ENCODE assay signal across 21 mouse cellular contexts in the genomic region with DNA sequence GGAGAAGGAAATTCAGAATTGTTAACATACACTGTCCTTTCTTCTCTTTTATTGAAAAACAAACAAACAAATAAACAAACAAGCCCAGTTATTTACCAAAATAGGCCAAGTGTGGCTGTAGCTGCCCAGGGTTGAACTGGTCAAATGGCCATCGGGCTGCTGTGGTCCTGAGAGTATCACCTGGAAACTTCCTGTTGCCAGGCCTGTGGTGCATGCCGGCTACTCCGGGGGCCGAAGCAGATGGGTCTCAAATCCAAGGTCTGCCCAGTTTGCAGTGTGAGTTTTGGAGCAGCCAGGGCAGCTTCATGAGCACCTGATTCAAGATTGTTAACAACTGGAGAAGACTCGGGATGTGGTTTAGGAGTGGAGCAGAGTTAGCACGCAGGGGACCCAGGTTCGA. TPM values are rescaled to one million over a fixed set of nuclear protein-coding genes. Genes with fewer than 3 reads are reported as not detected.
DNase-seq lines count a peak whose midpoint lies in the region; ATAC-seq and TF ChIP-seq lines count a peak whose summit lies in the region.
"Had no signal": no experiment of that assay in that cellular context is flagged by ENCODE, and none has a peak within 500 bp of the region (broad histone marks: within the 10 kb centered on the region; RNA-seq: fewer than 3 reads in every experiment).

No protein-coding gene starts in this region.

- ATAC-seq in midbrain, embryonic 11.5 days (ENCODE audit: low FRiP score) = no peak
- ATAC-seq in midbrain, postnatal 0 days (ENCODE audit: low FRiP score) = no peak
- ATAC-seq: activated CD4-positive, CD25-positive, alpha-beta regulatory T cell, adult 4 months; CD4-positive, CD25-positive, alpha-beta regulatory T cell, adult 4 months; Patski had no signal

- H3K4me2 ChIP-seq in midbrain, embryonic 11.5 days = no peak overlapping the region
- H3K4me2 ChIP-seq in midbrain, postnatal 0 days (ENCODE audit: low read depth, low read length, poor library complexity, severe bottlenecking) = no peak overlapping the region

- peak; percentile 79 for DNase-seq in heart, adult 11 months
- DNase-seq in heart, adult 18-20 months = no peak
- peak; percentile 54 for DNase-seq in midbrain, embryonic 11.5 days (ENCODE audit: low spot score, missing footprints)
- no peak for DNase-seq in midbrain, postnatal 0 days (ENCODE audit: low spot score)
- DNase-seq: adrenal gland, adult 2 months; adrenal gland, adult 8-10 months; adrenal gland, postnatal 25 days; B cell, adult 2 months; cerebellum, adult 11 months; cerebellum, adult 11-12 months; cerebellum, adult 18-20 months had no signal

- no peaks in the 10 kb centered on the region for H3K4me1 ChIP-seq in midbrain, embryonic 11.5 days (ENCODE audit: control insufficient read depth, insufficient read depth, low read length)
- H3K4me1 ChIP-seq in midbrain, postnatal 0 days (ENCODE audit: insufficient read depth, low read length) = no peaks in the 10 kb centered on the region

- no peak for TF ChIP-seq CTCF in midbrain, postnatal 0 days (IDR thresholded peaks at IDR 0.05)

- H3K9me3 ChIP-seq in midbrain, embryonic 11.5 days (ENCODE audit: control insufficient read depth, low read length) = no peaks in the 10 kb centered on the region
- H3K9me3 ChIP-seq in midbrain, postnatal 0 days (ENCODE audit: low read length) = no peaks in the 10 kb centered on the region
- H3K9me3 ChIP-seq: G1E had no signal

- no peak overlapping the region for H3K9ac ChIP-seq in midbrain, embryonic 11.5 days (ENCODE audit: low read length)
- no peak overlapping the region for H3K9ac ChIP-seq in midbrain, postnatal 0 days (replicated peaks; ENCODE audit: low read length, poor library complexity, severe bottlenecking)

- no peak overlapping the region for H3K27ac ChIP-seq in midbrain, embryonic 11.5 days (ENCODE audit: low read depth, low read length)
- H3K27ac ChIP-seq in midbrain, postnatal 0 days (ENCODE audit: low read depth, low read length) = no peak overlapping the region

- H3K36me3 ChIP-seq in midbrain, embryonic 11.5 days (ENCODE audit: control insufficient read depth, insufficient read depth, low read length) = no peaks in the 10 kb centered on the region
- H3K36me3 ChIP-seq in midbrain, postnatal 0 days (ENCODE audit: insufficient read depth, low read length) = no peaks in the 10 kb centered on the region
- H3K36me3 ChIP-seq: G1E had no signal

- no peak overlapping the region for H3K4me3 ChIP-seq in midbrain, embryonic 11.5 days (ENCODE audit: low read depth, low read length)
- H3K4me3 ChIP-seq in midbrain, postnatal 0 days (ENCODE audit: low read depth, low read length) = no peak overlapping the region

- no peaks in the 10 kb centered on the region for H3K27me3 ChIP-seq in midbrain, embryonic 11.5 days (ENCODE audit: control insufficient read depth, insufficient read depth, low read length)
- H3K27me3 ChIP-seq in midbrain, postnatal 0 days (ENCODE audit: insufficient read depth, low read length) = no peaks in the 10 kb centered on the region
- H3K27me3 ChIP-seq: CH12.LX, Patski had no signal

- 86% methylated on average over 7 of the region's 7 CpGs for WGBS in midbrain, embryonic 11.5 days
- WGBS in midbrain, postnatal 0 days = 83% methylated on average over 7 of the region's 7 CpGs

RNA-seq across cellular contexts. Expression of gene Aknad1, which starts 26.0 kb away (rescaled TPM):
- total RNA-seq in heart, adult 18-20 months (2021) = not detected
- polyA plus RNA-seq in midbrain, embryonic 11.5 days (2014; fragmentation: Nextera tagmentation; extraction: Ambion mirVana) = not detected in 2 replicates
- total RNA-seq in midbrain, postnatal 0 days (2014; rRNA removed) = not detected in 2 replicates
- not detected in 2 replicates for polyA plus RNA-seq in midbrain, postnatal 0 days (2015; fragmentation: Nextera tagmentation; extraction: Ambion mirVana)
- total RNA-seq: adrenal gland, adult 18-20 months; adrenal gland, adult 2 months; adrenal gland, postnatal 14 days; adrenal gland, postnatal 25 days; adrenal gland, postnatal 36 days; CH12.LX; ES-E14; MEL had no signal
- polyA plus RNA-seq: activated CD4-positive, CD25-positive, alpha-beta regulatory T cell, adult 4 months; adrenal gland, adult 2 months; CD4-positive, CD25-positive, alpha-beta regulatory T cell, adult 4 months; G1E; Patski had no signal

RNA-seq across cellular contexts. Expression of gene Gpsm2, which starts 43.4 kb away (rescaled TPM):
- under 1 TPM; 0.62 to 0.80 TPM for total RNA-seq in heart, adult 18-20 months (2021)
- 113 and 119 TPM in 2 replicates for polyA plus RNA-seq in midbrain, embryonic 11.5 days (2014; fragmentation: Nextera tagmentation; extraction: Ambion mirVana)
- 8.6 and 10.6 TPM in 2 replicates for total RNA-seq in midbrain, postnatal 0 days (2014; rRNA removed)
- 12.7 and 13.3 TPM in 2 replicates for polyA plus RNA-seq in midbrain, postnatal 0 days (2015; fragmentation: Nextera tagmentation; extraction: Ambion mirVana)

Comparison
In these comparisons a context has a peak if more than half of its experiments do, and no peak if none do; other contexts are left out.
1. DNase-seq: peak in heart, adult 11 months (single experiment) and midbrain, embryonic 11.5 days (single experiment); none in heart, adult 18-20 months (0 of 2) and midbrain, postnatal 0 days (single experiment).